Mouse (Mus musculus) intestine, postnatal 0 days (tissue): ENCODE data around the gene Myo18b. TPM values are rescaled to one million over a fixed set of nuclear protein-coding genes. Genes with fewer than 3 reads are reported as not detected.

Experiments used
- ATAC-seq: fragments of 200-750 bp; cut with Nextera tagmentation; 2 replicates; pipeline ENCODE4 v1.8.0; 2017; ENCODE audit warnings: mild to moderate bottlenecking, moderate TSS enrichment, moderate library complexity
- H3K27ac ChIP-seq: fragments of 300-500 bp; sonication (generic); 2 replicates; pipeline ENCODE4 v1.5.1; 2014; ENCODE audit warnings: mild to moderate bottlenecking, low read depth, low read length, moderate library complexity
- H3K27me3 ChIP-seq: fragments of 300-500 bp; sonication (generic); replicated peaks from 2 replicates; pipeline ENCODE4 v1.6.1; 2014; ENCODE audit warnings: low read length, mixed read lengths; ENCODE audit not compliant: control insufficient read depth, insufficient read depth
- H3K36me3 ChIP-seq: fragments of 300-500 bp; sonication (generic); 2 replicates; pipeline ENCODE4 v1.6.1; 2014; ENCODE audit warnings: mild to moderate bottlenecking, moderate library complexity; ENCODE audit not compliant: control insufficient read depth, insufficient read depth
- H3K4me1 ChIP-seq: fragments of 300-500 bp; sonication (generic); replicated peaks from 2 replicates; pipeline ENCODE4 v1.6.1; 2014; ENCODE audit warnings: antibody characterized with exemption, low read length, mixed read lengths; ENCODE audit not compliant: control insufficient read depth, insufficient read depth
- H3K4me2 ChIP-seq: fragments of 300-500 bp; sonication (generic); replicated peaks from 2 replicates; pipeline ENCODE4 v1.6.1; 2014; ENCODE audit warnings: low read depth, mild to moderate bottlenecking, moderate library complexity
- H3K4me3 ChIP-seq: fragments of 300-500 bp; sonication (generic); 2 replicates; pipeline ENCODE4 v1.5.1; 2014; ENCODE audit warnings: low read depth, low read length
- H3K9ac ChIP-seq: fragments of 300-500 bp; sonication (generic); 2 replicates; pipeline ENCODE4 v1.6.1; 2014; ENCODE audit warnings: mild to moderate bottlenecking, low read depth, low read length
- H3K9me3 ChIP-seq: fragments of 300-500 bp; sonication (generic); 2 replicates; pipeline ENCODE4 v1.6.1; 2016; ENCODE audit warnings: mixed run types; ENCODE audit not compliant: control insufficient read depth
- CTCF ChIP-seq: sonication (generic); IDR thresholded peaks from 2 replicates; pipeline ENCODE4 v1.5.1; 2016; ENCODE audit warnings: low read depth, mild to moderate bottlenecking, control low read depth, antibody characterized with exemption, moderate library complexity
- WGBS: fragments of 180-500 bp; shearing (Covaris S2); extraction: QIAGEN DNeasy Blood & Tissue Kit; methylation state at CpG from one replicate; pipeline ENCODE4 v1.1.7; 2014; 5-methylcytosine and 5-hydroxymethylcytosine counted together
- polyA plus RNA-seq: library from polyadenylated mRNA; unstranded; fragments of >200 nt; fragmentation: Nextera tagmentation; extraction: Ambion mirVana; gene quantifications from 2 replicates; pipeline ENCODE4 v1.2.1, GENCODE M21; 2015

Gene Myo18b
- polyA plus RNA-seq, 1 experiment from 2014 or later = 0.09 TPM

- Histone ChIP-seq H3K9me3 (no peaks in the 10 kb centered on the region), H3K27ac (no peak overlapping the region), H3K27me3 (no peaks in the 10 kb centered on the region), H3K36me3 (no peaks in the 10 kb centered on the region), H3K9ac (no peak overlapping the region), H3K4me3 (no peak overlapping the region), H3K4me1 (no peaks in the 10 kb centered on the region), H3K4me2 (no peak overlapping the region)
- no peak for TF ChIP-seq CTCF
- ATAC-seq = no peak
- WGBS = 50% methylated on average over 8 of the region's 8 CpGs
Observed at GRCm38 (mm10) chr5:112747306-112747930, 148.7 kb downstream of the Myo18b start.

- Histone ChIP-seq H3K4me1 (no peaks in the 10 kb centered on the region), H3K36me3 (no peaks in the 10 kb centered on the region), H3K27ac (no peak overlapping the region), H3K27me3 (no peaks in the 10 kb centered on the region), H3K4me3 (no peak overlapping the region), H3K9me3 (no peaks in the 10 kb centered on the region), H3K9ac (no peak overlapping the region), H3K4me2 (no peak overlapping the region)
- WGBS = 81% methylated on average over 6 of the region's 6 CpGs
- no peak for ATAC-seq
- TF ChIP-seq CTCF = no peak
Observed at GRCm38 (mm10) chr5:112745176-112745575, 151.0 kb downstream of the Myo18b start.

GRCm38 (mm10) chr5:112744571-112744970, 151.6 kb downstream of the Myo18b start:
- no peaks in the 10 kb centered on the region for H3K9me3 ChIP-seq
- no peaks in the 10 kb centered on the region for H3K36me3 ChIP-seq
- H3K27ac ChIP-seq = no peak overlapping the region
- no peak for TF ChIP-seq CTCF
- no peaks in the 10 kb centered on the region for H3K4me1 ChIP-seq
- H3K27me3 ChIP-seq = no peaks in the 10 kb centered on the region
- H3K4me3 ChIP-seq = no peak overlapping the region
- ATAC-seq = no peak
- no peak overlapping the region for H3K4me2 ChIP-seq
- 91% methylated on average over 11 of the region's 11 CpGs for WGBS
- no peak overlapping the region for H3K9ac ChIP-seq

- Histone ChIP-seq H3K4me3 (no peak overlapping the region), H3K36me3 (no peaks in the 10 kb centered on the region), H3K4me2 (no peak overlapping the region), H3K9me3 (no peaks in the 10 kb centered on the region), H3K27me3 (no peaks in the 10 kb centered on the region), H3K4me1 (no peaks in the 10 kb centered on the region), H3K9ac (no peak overlapping the region), H3K27ac (no peak overlapping the region)
- TF ChIP-seq CTCF = no peak
- 44% methylated on average over 9 of the region's 9 CpGs for WGBS
- no peak for ATAC-seq
Observed at GRCm38 (mm10) chr5:112743121-112743520, 153.0 kb downstream of the Myo18b start.

- H3K4me1 ChIP-seq = no peaks in the 10 kb centered on the region
- no peak overlapping the region for H3K9ac ChIP-seq
- no peak overlapping the region for H3K27ac ChIP-seq
- no peak for TF ChIP-seq CTCF
- H3K9me3 ChIP-seq = no peaks in the 10 kb centered on the region
- 79% methylated on average over 12 of the region's 12 CpGs for WGBS
- no peak overlapping the region for H3K4me3 ChIP-seq
- H3K36me3 ChIP-seq = no peaks in the 10 kb centered on the region
- ATAC-seq = no peak
- H3K4me2 ChIP-seq = no peak overlapping the region
- no peaks in the 10 kb centered on the region for H3K27me3 ChIP-seq
Observed at GRCm38 (mm10) chr5:112740651-112741050, 155.5 kb downstream of the Myo18b start.

GRCm38 (mm10) chr5:112735040-112735439, 161.1 kb downstream of the Myo18b start:
- WGBS = 85% methylated on average over 5 of the region's 5 CpGs
- Histone ChIP-seq H3K27ac (no peak overlapping the region), H3K36me3 (no peaks in the 10 kb centered on the region), H3K27me3 (no peaks in the 10 kb centered on the region), H3K4me3 (no peak overlapping the region), H3K4me1 (no peaks in the 10 kb centered on the region), H3K9me3 (no peaks in the 10 kb centered on the region), H3K9ac (no peak overlapping the region), H3K4me2 (no peak overlapping the region)
- no peak for ATAC-seq
- TF ChIP-seq CTCF = no peak

- no peak overlapping the region for H3K27ac ChIP-seq
Observed at GRCm38 (mm10) chr5:112730604-112731003, 165.6 kb downstream of the Myo18b start.

More at GRCm38 (mm10) chr5:112730604-112731003, 165.6 kb downstream of the Myo18b start:
- Histone ChIP-seq H3K4me1 (no peaks in the 10 kb centered on the region), H3K4me2 (no peak overlapping the region), H3K9ac (no peak overlapping the region), H3K36me3 (no peaks in the 10 kb centered on the region), H3K4me3 (no peak overlapping the region), H3K9me3 (no peaks in the 10 kb centered on the region), H3K27me3 (no peaks in the 10 kb centered on the region)
- WGBS = 44% methylated on average over 10 of the region's 10 CpGs
- ATAC-seq = no peak
- no peak for TF ChIP-seq CTCF
